Mouse (Mus musculus): ENCODE results near the gene Cldn16.
A peak's percentile ranks its signal among the peaks of the same experiment; 100 is the strongest.
"Not testable (repeated sequence)": the region's sequence is repeated elsewhere in the genome, so short reads cannot be mapped to it uniquely, and the experiment has no call there.

Cldn16 gene

GRCm38 (mm10) chr16:26462835-26463234 is at the start of gene Cldn16:
Gene Cldn16 (plus strand): TSS chr16:26463135.
- no peak for DNase-seq (ENCODE audit: low read depth)

DNA sequence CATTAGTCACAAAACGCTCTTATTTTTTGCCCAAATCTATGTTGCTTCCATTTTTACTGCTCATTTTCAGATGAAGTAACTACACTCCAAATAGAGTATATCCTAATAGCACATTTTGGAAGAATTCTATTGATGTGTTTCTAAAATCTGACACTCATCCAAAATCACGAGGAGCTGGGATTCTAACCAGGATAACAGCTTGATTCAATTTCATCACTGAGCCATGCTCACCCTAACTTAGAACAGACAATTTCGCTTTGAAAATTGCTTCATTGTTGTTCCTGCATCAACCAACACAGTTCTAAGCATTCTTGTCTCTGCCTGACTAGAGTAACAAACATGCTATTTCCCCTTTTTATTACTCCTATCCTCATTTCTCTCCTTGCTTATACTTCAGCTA is 44.3 kb upstream of the Cldn16 start:
- no peak for DNase-seq (ENCODE audit: low read depth)

DNA sequence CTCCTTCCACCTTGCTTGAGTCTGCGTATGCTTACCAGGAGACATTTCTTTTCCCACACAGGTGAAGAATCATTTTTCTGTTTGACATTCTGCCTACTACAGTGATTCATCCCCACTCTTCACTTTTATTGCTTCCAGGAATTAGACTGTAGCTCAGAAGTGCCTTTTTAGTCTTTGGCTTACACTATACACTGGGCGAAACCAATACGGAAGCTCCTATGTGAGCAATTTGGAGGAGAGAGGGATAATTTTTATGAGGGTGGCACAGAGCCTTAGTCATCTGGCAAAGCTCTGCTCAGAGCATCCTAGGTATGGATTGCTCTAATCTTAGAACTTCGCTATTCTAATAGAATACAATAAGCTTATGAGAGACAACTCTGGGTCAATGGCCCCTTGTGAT is 40.9 kb upstream of the Cldn16 start:
- DNase-seq (ENCODE audit: low read depth) = no peak

- DNase-seq (ENCODE audit: low read depth) = no peak
Measured at GRCm38 (mm10) chr16:26430246-26430645, 32.7 kb upstream of the Cldn16 start.

DNA sequence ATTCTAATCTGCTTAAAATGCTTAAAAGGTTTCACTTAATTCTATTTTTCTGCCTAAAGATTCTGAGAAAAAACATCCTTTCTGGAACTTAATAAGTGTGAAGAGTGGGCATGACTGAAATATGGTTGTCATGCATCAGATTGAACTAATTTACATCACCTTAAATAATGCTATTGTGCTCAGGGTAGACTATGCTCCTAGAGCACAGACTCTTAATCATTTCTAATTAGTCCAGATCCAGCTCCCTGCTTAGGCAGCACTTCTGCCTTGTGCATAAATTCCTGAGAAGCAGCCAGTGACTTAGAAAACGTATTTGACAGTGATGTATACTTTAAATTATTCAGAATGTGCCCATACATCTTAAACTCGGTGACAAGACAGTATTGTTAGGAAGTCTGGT is 29.4 kb upstream of the Cldn16 start:
- no peak for DNase-seq (ENCODE audit: low read depth)

GRCm38 (mm10) chr16:26440031-26440430 is 22.9 kb upstream of the Cldn16 start:
- DNase-seq (ENCODE audit: low read depth) = no peak

- no peak for DNase-seq (ENCODE audit: low read depth)
Measured at GRCm38 (mm10) chr16:26441156-26441555, 21.8 kb upstream of the Cldn16 start.

DNA sequence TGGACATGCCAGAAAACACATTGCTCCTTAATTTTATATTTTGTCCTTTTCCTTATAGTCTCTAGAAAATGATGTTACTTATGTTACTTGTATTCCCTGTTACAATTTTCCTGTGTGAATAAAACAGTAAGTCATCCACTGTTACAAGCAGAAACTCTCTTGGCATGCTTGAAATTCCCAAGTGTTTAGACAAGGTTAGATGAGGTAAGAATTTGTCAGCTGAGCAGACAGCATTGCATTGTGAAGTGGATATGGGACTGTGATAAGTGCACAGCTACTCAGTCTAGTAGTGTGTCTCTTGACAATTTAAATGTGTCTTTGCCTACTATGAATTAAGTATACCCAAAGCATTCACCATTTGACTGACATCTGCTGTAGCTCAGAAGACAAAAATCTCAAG is 18.1 kb upstream of the Cldn16 start:
- no peak for DNase-seq (ENCODE audit: low read depth)

- peak; percentile 6 for DNase-seq (ENCODE audit: low read depth)
Measured at GRCm38 (mm10) chr16:26447594-26447993, 15.3 kb upstream of the Cldn16 start.

GRCm38 (mm10) chr16:26454163-26454562 is 8.8 kb upstream of the Cldn16 start:
- DNase-seq (ENCODE audit: low read depth) = no peak

DNA sequence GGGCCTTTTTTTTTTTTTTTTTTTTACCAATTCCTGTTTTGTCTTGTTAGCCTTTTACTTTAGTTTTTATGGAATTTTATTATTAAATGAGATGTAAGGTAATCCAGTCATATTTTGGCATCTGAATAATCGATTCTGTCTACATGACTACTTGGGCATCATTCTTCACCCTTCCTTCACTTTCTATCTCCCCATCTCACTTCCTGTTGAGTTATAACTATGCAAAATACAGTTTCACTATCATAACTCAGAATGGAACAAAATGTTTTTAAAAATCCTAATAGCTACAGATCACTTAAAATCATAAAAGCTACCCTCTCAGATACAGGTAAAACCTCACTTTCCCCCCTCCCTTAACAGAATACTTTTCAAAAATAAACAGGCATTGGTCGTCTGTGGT is 6.8 kb upstream of the Cldn16 start:
- DNase-seq (ENCODE audit: low read depth) = no peak

DNA sequence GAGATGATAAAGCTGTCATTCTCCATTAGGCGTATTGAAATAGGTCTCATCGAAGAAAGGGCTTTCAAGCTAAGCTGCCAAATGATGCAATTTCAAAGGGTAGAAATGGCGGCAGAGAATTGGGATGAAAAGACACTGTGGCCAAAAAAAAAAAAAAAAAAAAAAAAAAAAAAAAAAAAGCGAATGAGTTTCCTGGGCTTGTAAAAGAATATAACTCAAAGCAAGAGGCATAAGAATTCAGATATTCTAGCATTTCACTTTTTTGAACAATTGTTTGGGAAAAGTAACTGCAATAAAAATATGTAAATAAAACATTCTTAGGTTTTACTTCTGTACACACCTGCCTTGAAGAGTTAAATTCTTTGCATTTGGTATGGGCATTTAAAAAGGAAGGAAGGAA is 3.6 kb downstream of the Cldn16 start:
- no peak for DNase-seq (ENCODE audit: low read depth)

DNA sequence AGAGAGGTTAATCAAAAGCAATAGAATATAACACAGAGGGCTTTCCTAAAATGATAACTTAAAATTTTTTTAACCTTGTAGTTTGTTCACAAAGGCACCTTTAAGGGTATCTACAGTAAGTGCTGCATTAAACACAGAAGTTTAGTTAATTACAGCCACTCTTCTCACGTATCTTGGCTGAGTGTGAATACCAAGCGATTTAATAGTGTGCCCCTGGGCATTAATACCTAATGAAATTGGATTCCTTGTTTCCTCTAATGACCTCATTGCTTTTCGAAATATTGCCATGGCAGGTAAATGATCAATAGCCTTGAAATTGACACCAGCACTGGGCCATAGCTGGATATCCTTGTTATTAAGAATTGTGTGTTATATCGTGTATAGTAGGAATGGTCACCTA is 8.3 kb downstream of the Cldn16 start:
- no peak for DNase-seq (ENCODE audit: low read depth)

GRCm38 (mm10) chr16:26495721-26496120 is 32.8 kb downstream of the Cldn16 start:
- peak; percentile 3 for DNase-seq (ENCODE audit: low read depth)

DNA sequence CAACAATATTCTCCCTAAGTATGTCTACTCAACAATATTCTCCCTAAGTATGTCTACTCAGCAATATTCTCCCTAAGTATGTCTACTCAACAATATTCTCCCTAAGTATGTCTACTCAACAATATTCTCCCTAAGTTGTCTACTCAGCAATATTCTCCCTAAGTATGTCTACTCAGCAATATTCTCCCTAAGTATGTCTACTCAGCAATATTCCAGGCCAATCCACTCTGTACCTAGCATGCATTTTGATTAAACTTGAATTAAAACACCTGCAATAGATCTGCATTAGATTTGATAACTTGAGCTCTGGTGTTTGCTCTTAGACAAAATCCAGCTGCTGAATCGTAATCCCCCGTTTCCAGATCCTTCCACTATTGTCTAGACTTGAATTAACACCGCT is 36.8 kb downstream of the Cldn16 start:
- DNase-seq (ENCODE audit: low read depth) = not testable (repeated sequence)

GRCm38 (mm10) chr16:26500738-26501137 is 37.8 kb downstream of the Cldn16 start:
- no peak for DNase-seq (ENCODE audit: low read depth)

GRCm38 (mm10) chr16:26504961-26505360 is 42.0 kb downstream of the Cldn16 start:
- DNase-seq (ENCODE audit: low read depth) = no peak

GRCm38 (mm10) chr16:26519596-26519995 is 56.7 kb downstream of the Cldn16 start:
- DNase-seq (ENCODE audit: low read depth) = peak; percentile 13

GRCm38 (mm10) chr16:26525832-26526231 is 62.9 kb downstream of the Cldn16 start:
- DNase-seq (ENCODE audit: low read depth) = no peak

DNA sequence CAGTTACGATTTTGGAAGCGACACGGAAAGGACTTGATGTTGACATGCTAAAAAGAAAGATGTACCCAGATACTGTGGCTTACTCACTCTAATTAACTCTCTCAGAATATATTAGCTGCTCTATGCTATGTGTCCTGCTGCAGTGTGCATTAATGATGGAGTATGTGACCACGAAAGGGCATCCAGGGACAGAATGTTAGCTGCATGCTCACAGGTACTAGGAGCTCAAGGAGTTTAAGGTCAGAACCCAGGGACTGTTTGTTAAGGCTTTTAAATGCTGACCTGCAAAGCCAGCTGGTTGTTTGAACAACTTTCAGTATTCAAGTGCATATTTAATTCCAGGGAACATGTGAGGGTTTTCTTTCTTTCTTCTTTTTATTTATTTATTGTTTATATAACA is 63.7 kb downstream of the Cldn16 start, which contains the start of gene Tmem207:
Gene Tmem207 (minus strand): TSS at position 101 of the 400 bp plus-strand sequence.
- no peak for DNase-seq (ENCODE audit: low read depth)

DNA sequence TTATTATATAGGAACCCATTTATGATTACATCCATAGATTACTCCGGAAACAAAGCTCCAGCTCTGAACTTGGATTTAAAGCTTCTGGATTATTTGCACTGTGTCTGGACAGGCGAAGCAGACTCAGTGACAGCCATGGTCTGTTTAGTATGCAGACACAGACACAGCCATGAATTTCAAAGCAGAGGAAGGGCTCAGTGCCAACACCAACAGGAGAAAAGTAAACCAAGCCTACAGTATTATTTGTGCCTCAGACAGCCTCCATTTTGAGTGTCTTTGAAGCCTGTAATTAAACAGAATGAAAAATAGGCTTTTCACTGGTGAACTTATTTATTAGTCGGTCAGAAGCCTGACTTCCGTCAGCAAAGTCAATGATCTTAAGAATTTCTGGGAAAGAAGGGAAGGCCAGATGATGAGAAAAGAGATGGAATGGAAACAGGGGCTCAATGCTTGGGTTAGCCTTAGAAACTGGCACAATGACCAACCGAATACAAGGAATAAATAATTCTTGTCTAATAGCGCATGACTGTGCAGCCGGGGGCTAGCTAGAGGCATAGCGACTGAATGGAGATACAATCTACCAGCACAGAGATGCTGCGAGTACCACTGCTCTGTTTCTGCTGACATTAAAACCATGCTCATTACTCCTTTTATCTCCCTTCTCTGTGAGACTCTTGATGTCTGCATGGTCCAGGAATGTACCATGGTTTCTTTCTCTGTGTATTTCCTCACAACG is 65.2 kb downstream of the Cldn16 start:
- no peak for DNase-seq (ENCODE audit: low read depth)

DNA sequence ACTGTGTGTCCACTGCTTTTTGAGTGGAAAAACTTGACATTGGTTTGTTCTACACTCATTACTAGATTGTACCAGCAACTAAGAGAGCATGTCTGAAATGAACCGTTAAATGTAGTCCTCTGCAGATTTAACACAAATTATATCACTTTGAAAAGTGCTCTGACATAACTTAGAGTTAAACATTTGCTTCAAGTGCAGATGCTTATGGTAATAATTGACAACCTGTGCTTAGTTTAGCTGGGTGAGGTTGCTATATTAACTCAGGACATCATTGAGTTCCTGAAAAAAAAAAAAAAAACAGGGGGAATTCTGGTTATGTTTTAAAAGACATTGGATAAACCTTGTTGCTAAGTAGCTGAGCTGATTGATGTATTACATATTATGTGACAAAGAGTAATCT is 67.5 kb downstream of the Cldn16 start:
- no peak for DNase-seq (ENCODE audit: low read depth)

GRCm38 (mm10) chr16:26532287-26532686 is 69.4 kb downstream of the Cldn16 start:
- DNase-seq (ENCODE audit: low read depth) = no peak
